Mouse (Mus musculus) midbrain, embryonic 15.5 days (tissue): ENCODE measurements around the gene Brd2. TPM values are rescaled to one million over a fixed set of nuclear protein-coding genes. Genes with fewer than 3 reads are reported as not detected.

Experiments used
- ATAC-seq: fragments of 200-750 bp; cut with Nextera tagmentation; replicated peaks from 2 replicates; pipeline ENCODE4 v1.8.0; 2017; ENCODE audit warnings: moderate TSS enrichment
- H3K27ac ChIP-seq: fragments of 300-500 bp; sonication (generic); 2 replicates; pipeline ENCODE4 v1.5.1; 2015; ENCODE audit warnings: mild to moderate bottlenecking, inconsistent platforms
- H3K27me3 ChIP-seq: fragments of 300-500 bp; sonication (generic); replicated peaks from 2 replicates; pipeline ENCODE4 v1.6.1; 2015; ENCODE audit warnings: inconsistent platforms
- H3K36me3 ChIP-seq: fragments of 300-500 bp; sonication (generic); replicated peaks from 2 replicates; pipeline ENCODE4 v1.6.1; 2015; ENCODE audit warnings: inconsistent platforms
- H3K4me1 ChIP-seq: fragments of 300-500 bp; sonication (generic); 2 replicates; pipeline ENCODE4 v1.6.1; 2015; ENCODE audit warnings: inconsistent platforms
- H3K4me2 ChIP-seq: fragments of 300-500 bp; sonication (generic); 2 replicates; pipeline ENCODE4 v1.6.1; 2015; ENCODE audit warnings: inconsistent platforms, mild to moderate bottlenecking, moderate library complexity
- H3K4me3 ChIP-seq: fragments of 300-500 bp; sonication (generic); 2 replicates; pipeline ENCODE4 v1.5.1; 2015; ENCODE audit warnings: mild to moderate bottlenecking, inconsistent platforms
- H3K9ac ChIP-seq: fragments of 300-500 bp; sonication (generic); 2 replicates; pipeline ENCODE4 v1.6.1; 2015; ENCODE audit warnings: mild to moderate bottlenecking, inconsistent platforms
- H3K9me3 ChIP-seq: fragments of 300-500 bp; sonication (generic); 2 replicates; pipeline ENCODE4 v1.6.1; 2016; ENCODE audit warnings: inconsistent platforms
- WGBS: fragments of 180-500 bp; shearing (Covaris S2); methylation state at CpG from one replicate; pipeline ENCODE4 v1.1.7; 2015; ENCODE audit warnings: mixed read lengths; 5-methylcytosine and 5-hydroxymethylcytosine counted together
- polyA plus RNA-seq: library from polyadenylated mRNA; unstranded; fragments of >200 nt; fragmentation: Nextera tagmentation; extraction: Ambion mirVana; gene quantifications from 2 replicates; pipeline ENCODE4 v1.2.1, GENCODE M21; 2015

Gene Brd2
- polyA plus RNA-seq, 1 experiment from 2014 or later: 137 TPM

DNA sequence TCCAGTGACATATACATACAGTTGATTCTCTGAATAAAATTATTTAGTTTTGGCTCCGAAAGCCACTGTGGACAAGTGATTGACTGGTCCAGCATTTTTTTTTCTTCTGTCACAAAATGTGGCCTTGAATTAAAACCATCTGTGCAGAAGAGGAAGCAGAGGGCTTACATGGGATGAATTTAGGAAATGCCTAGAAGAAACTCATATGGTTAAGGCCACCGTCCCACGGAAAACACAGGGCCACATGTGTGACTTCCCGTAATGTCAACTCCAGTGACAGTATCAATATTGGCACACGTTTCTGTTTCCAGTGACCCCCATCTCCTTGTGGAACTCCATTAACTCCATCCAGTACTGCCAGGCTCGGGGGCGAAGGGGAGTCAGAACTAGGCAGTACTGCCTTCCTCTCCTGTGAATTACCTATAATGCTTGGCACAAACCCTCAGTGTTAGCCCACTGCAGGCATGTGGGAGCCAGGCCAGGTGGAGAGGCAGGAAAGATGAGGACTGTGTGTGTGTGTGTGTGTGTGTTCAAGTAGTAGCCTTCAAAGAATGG is 20.1 kb upstream of the Brd2 start:
- H3K36me3 ChIP-seq: no peaks in the 10 kb centered on the region
- ATAC-seq: no peak
- WGBS: 84% methylated on average over 7 of the region's 7 CpGs
- H3K4me3 ChIP-seq: no peak overlapping the region
- no peak overlapping the region for H3K9ac ChIP-seq
- H3K4me1 ChIP-seq: peaks cover 6% of the 10 kb centered on the region
- H3K9me3 ChIP-seq: no peaks in the 10 kb centered on the region
- H3K4me2 ChIP-seq: no peak overlapping the region
- H3K27me3 ChIP-seq: peaks cover 36% of the 10 kb centered on the region
- no peak overlapping the region for H3K27ac ChIP-seq

DNA sequence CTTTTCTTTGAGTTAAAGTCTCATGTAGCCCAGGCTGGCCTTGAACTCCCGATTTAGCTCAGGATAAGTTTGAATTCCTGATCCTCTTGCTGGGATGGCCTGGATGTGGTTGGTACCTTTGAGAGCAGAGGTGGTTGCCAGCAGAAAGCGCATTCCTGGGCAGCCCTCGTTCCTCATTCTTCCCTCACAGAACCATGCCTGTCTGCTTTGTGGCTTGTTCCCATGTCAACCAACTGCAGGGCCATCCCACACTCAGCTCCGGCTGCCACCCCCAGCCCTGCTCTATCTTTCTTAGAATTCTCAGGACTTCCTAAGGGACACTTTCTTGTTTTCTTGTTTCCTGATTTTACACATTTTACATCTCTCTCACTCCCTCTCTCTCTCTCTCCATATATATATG is 19.0 kb upstream of the Brd2 start:
- H3K4me2 ChIP-seq: no peak overlapping the region
- H3K9ac ChIP-seq: no peak overlapping the region
- no peak for ATAC-seq
- H3K9me3 ChIP-seq: no peaks in the 10 kb centered on the region
- H3K36me3 ChIP-seq: no peaks in the 10 kb centered on the region
- no peak overlapping the region for H3K27ac ChIP-seq
- H3K4me1 ChIP-seq: peaks cover 6% of the 10 kb centered on the region
- H3K4me3 ChIP-seq: no peak overlapping the region
- WGBS: 64% methylated on average over 4 of the region's 4 CpGs
- peaks cover 40% of the 10 kb centered on the region for H3K27me3 ChIP-seq

DNA sequence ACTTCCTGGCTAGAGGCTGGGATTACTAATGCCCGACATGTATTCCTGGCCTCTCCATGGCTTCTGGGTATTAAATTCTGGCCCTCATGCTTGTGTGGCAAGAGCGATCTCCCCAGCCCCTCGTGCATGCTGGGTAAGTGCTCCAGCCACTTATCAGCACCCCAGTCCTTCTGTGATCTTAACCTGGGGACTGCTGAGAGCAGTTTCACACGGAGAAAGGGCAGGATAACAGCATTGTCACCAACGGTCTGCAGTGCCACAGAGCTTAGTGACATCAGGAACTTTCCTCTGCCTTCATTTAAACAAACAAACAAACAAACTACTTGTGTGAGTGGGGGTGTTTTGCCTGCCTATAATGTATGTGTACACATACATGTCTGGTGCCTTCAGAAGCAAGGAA is 17.8 kb upstream of the Brd2 start:
- no peak for ATAC-seq
- peaks cover 44% of the 10 kb centered on the region for H3K27me3 ChIP-seq
- no peaks in the 10 kb centered on the region for H3K36me3 ChIP-seq
- peaks cover 11% of the 10 kb centered on the region for H3K4me1 ChIP-seq
- no peak overlapping the region for H3K9ac ChIP-seq
- H3K9me3 ChIP-seq: no peaks in the 10 kb centered on the region
- WGBS: 15% methylated on average over 5 of the region's 5 CpGs
- H3K27ac ChIP-seq: no peak overlapping the region
- no peak overlapping the region for H3K4me2 ChIP-seq
- H3K4me3 ChIP-seq: no peak overlapping the region

DNA sequence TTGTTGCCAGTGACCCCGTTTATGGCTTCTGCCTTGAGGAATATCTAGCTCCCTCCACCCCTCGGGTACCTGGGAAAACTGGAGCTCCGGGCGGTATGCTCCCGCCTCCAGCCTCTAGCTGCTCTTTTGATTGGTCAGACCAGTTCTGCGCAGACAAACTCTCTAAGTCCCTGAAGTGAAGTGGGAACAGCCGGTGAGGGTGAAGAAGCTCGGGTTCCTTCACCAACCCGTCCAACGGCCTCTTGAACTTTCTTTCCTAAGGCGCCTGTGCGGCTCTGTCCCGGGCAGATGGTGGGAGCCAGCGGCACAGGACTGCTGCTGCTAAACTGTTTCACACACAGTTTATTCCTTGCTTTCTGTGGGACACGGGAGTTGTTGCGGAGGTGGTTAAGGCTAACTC is 17.0 kb upstream of the Brd2 start:
- Histone ChIP-seq H3K4me2 (peak overlapping the region; percentile 44), H3K27me3 (peaks cover 44% of the 10 kb centered on the region), H3K9me3 (no peaks in the 10 kb centered on the region), H3K4me3 (peak overlapping the region; percentile 20), H3K36me3 (no peaks in the 10 kb centered on the region), H3K9ac (no peak overlapping the region), H3K4me1 (peaks cover 11% of the 10 kb centered on the region), H3K27ac (no peak overlapping the region)
- ATAC-seq: no peak
- 1% methylated on average over 16 of the region's 16 CpGs for WGBS

DNA sequence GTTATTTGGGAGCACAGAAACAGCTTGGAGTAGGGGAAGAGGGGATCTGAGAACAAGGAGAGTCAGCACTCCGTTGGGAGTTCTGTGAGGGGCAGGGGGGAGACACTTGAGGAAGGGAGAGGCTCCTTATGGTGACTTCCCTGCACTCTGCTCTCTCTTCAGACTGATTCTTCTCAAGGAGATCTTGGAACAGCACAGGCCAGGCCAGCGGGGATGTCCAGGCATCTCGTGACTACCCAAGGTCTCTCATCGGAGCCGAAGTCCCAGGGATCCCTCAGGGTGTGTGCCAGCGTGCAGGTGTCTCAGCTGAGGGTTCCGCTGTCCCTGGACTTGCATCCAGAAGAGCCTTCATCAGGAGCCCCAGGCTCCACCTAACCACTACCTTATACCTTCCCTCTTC is 16.2 kb upstream of the Brd2 start:
- Histone ChIP-seq H3K4me3 (no peak overlapping the region), H3K36me3 (no peaks in the 10 kb centered on the region), H3K9me3 (no peaks in the 10 kb centered on the region), H3K4me1 (peaks cover 11% of the 10 kb centered on the region), H3K9ac (no peak overlapping the region), H3K27ac (no peak overlapping the region), H3K4me2 (no peak overlapping the region), H3K27me3 (peaks cover 44% of the 10 kb centered on the region)
- WGBS: 82% methylated on average over 7 of the region's 7 CpGs
- no peak for ATAC-seq

DNA sequence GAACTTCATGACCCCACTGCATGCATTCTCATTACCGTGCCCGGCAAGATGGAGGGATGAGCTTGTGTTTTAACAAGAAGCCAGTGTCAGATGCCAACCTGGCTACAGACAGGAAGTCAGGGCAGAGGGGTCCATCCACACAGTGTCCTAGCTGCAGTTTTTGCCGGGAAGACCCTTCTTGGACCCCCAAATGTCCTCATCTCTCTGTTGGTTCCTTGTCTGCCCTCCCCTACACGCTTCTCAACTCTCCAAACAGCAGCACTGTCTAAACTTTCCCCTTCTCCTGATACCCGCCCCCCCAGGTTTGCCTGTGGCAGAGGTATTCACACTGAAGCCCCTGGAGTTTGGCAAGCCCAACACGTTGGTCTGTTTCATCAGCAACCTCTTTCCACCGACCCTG is 15.2 kb upstream of the Brd2 start:
- Histone ChIP-seq H3K4me1 (peaks cover 11% of the 10 kb centered on the region), H3K4me2 (no peak overlapping the region), H3K9ac (no peak overlapping the region), H3K9me3 (no peaks in the 10 kb centered on the region), H3K27ac (no peak overlapping the region), H3K36me3 (no peaks in the 10 kb centered on the region), H3K4me3 (no peak overlapping the region), H3K27me3 (peaks cover 44% of the 10 kb centered on the region)
- WGBS: 76% methylated on average over 7 of the region's 7 CpGs
- no peak for ATAC-seq

DNA sequence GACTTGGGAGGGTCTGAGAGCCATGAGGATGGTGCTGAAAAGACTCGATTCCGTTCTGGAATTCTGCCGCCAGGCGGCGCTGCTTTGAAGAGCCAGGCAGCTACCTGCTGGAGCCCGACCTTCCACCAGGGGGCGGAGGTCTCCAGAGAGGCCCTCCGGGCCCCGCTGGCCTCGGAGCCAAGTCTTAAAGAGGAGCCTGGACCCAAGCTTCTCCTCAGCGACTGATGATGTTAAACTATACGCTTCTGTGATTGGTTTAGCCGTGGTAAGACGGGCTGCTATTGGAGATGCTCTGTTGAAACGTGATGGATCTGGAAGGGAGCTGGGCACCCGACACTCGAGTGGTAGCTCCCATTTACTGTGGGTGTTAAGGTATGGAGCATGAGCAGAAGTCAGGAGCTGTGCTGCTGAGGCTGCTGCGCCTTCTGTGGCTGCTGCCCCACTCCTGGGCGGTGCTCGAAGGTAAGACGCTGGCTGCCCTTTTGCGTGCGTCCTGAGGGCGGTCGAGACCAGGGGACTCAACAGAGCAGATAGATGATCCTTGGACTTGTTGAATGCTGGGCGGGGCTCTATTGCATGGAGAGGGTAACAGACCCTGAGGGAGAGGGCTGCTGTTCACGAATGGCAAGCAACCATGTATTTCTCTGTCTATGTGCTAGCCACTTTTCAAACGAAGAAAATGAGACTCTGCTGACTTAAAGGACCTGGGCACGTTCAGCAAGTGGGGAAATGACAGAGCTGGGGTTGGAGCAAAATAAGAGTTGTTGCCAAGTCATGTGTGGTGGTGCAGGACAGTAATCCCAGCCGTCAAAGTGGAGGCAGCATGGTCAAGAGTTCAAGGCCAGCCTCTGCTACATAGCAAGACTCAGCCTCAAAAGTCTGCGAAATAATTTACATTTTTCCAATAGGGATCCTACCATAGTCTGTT is 13.1 kb upstream of the Brd2 start:
- ATAC-seq: peak; percentile 96
- H3K9ac ChIP-seq: no peak overlapping the region
- H3K36me3 ChIP-seq: no peaks in the 10 kb centered on the region
- H3K4me3 ChIP-seq: peak overlapping the region; percentile 33
- H3K4me1 ChIP-seq: peaks cover 11% of the 10 kb centered on the region
- peaks cover 37% of the 10 kb centered on the region for H3K27me3 ChIP-seq
- 6% methylated on average over 31 of the region's 31 CpGs for WGBS
- H3K9me3 ChIP-seq: no peaks in the 10 kb centered on the region
- H3K27ac ChIP-seq: no peak overlapping the region
- H3K4me2 ChIP-seq: peak overlapping the region; percentile 59

DNA sequence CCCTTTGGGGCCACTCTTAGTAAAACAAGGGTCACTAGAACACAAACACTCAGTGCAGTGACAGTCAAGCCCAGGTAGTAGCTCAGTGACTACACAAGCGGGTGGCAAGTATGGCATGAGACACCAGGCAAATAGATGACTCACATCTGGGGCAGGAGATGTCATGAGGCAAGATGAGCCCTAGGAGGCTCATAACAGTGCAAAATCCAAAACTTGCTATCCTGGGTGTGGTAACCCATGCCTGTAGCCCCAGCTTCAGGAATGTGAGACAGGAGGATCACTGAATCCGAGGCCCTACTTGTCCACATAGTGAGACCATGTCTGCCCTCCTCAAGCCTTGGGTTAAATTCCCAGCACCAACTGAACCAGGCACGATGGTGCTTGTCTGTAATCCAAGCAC is 12.0 kb upstream of the Brd2 start:
- Histone ChIP-seq H3K27me3 (peaks cover 27% of the 10 kb centered on the region), H3K4me1 (peaks cover 11% of the 10 kb centered on the region), H3K4me2 (no peak overlapping the region), H3K27ac (no peak overlapping the region), H3K36me3 (no peaks in the 10 kb centered on the region), H3K9ac (no peak overlapping the region), H3K4me3 (no peak overlapping the region), H3K9me3 (no peaks in the 10 kb centered on the region)
- ATAC-seq: no peak
- 90% methylated on average over 3 of the region's 3 CpGs for WGBS

DNA sequence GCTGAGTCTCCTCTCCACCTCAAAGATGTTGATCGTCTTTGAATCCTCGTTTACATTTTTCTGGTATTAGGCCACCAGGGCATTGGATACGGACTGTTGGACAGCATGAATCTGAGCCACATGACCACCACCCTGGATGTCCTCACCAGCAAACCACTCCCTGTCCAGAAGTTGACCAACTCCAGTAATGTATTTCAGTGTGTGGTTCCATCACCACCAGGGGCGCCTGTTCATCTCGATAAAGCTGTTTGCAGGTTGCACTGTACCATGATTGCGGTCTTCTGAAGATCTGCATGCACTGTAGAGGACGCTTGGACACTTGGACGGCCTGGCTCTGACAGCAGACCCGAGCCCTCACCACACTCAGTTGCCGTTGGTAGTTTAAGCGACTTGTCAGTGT is 10.9 kb upstream of the Brd2 start:
- Histone ChIP-seq H3K27me3 (peaks cover 16% of the 10 kb centered on the region), H3K27ac (no peak overlapping the region), H3K4me2 (no peak overlapping the region), H3K4me1 (peaks cover 15% of the 10 kb centered on the region; the same call in 1 of the 2 replicates), H3K9ac (no peak overlapping the region), H3K4me3 (no peak overlapping the region), H3K36me3 (no peaks in the 10 kb centered on the region), H3K9me3 (no peaks in the 10 kb centered on the region)
- WGBS: 88% methylated on average over 11 of the region's 11 CpGs
- ATAC-seq: no peak

DNA sequence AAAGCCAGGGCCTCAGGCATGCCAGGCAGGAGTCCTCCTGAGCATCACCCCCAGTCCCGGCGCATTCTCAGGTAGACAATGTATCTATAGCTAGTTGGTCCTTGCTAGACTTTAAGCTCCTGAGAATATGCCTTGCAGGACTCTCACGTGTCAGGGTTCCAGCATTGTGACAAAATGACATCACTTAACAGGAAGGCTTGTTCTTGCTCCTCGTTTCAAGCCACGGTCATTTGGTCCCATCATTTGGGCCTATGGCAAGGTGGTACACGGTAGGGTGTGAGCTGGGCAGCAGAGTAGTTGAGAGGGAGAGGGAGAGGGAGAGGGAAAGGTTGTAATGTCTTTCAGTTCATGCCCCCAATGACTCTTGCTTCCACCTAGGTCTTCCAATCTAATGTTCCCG is 9.5 kb upstream of the Brd2 start:
- WGBS: 65% methylated on average over 7 of the region's 7 CpGs
- Histone ChIP-seq H3K4me1 (peaks cover 15% of the 10 kb centered on the region; the same call in 1 of the 2 replicates), H3K4me2 (no peak overlapping the region), H3K4me3 (no peak overlapping the region), H3K27ac (no peak overlapping the region), H3K27me3 (peaks cover 7% of the 10 kb centered on the region), H3K9ac (no peak overlapping the region), H3K9me3 (no peaks in the 10 kb centered on the region), H3K36me3 (no peaks in the 10 kb centered on the region)
- ATAC-seq: no peak

DNA sequence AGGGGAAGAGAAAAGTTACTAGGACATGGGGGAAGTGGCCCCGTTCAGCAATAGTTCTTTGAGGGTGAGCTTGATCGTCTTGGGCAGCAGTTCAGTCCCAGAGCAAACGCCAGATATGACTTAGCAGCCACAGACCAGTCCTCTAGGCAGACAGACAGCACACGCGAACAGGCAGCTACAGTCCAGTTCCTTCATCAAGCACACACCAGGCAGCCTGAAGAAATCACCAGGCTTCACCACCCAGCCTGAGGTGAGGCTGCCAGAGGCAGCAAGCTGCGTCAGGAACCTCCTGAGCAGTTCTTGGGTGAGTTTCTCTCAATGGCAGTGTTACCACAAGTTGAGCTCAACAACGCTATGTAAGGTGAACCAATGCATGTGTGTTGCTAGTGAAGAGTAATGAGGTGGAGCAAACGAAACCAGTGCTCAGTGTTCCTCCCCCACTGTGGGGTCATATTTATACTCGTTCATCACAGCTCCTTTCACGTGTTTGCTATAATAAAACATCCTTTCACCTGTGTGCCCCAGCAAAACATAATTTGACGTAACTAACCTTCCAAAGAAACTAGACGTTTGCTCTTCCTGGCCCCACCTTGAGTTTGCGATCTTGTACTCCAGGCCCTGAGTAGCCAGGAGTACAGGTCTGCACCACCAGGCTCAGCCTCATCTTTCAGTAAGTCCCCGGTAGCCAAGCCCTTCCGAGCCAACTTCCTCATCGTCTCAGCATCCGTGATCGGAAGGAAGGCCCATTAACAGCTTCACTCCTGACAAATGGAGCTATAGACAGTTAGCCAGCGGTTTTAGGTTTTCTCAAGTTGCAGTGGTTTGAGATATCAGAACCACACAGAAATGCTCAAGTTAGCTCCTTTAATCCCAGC is 7.9 kb upstream of the Brd2 start:
- no peak for ATAC-seq
- no peaks in the 10 kb centered on the region for H3K27me3 ChIP-seq
- no peaks in the 10 kb centered on the region for H3K9me3 ChIP-seq
- no peak overlapping the region for H3K9ac ChIP-seq
- no peak overlapping the region for H3K4me3 ChIP-seq
- no peak overlapping the region for H3K27ac ChIP-seq
- H3K4me2 ChIP-seq: no peak overlapping the region
- WGBS: 87% methylated on average over 19 of the region's 19 CpGs
- no peaks in the 10 kb centered on the region for H3K36me3 ChIP-seq
- peaks cover 10% of the 10 kb centered on the region; the same call in 1 of the 2 replicates for H3K4me1 ChIP-seq
